Mouse (Mus musculus) forebrain, postnatal 0 days (tissue): ENCODE measurements around the gene Csad. TPM values are rescaled to one million over a fixed set of nuclear protein-coding genes. Genes with fewer than 3 reads are reported as not detected.

Experiments
- ATAC-seq: fragments of 200-750 bp; cut with Nextera tagmentation; 2 replicates; pipeline ENCODE4 v1.8.0; 2017; ENCODE audit warnings: mild to moderate bottlenecking, moderate library complexity
- DNase-seq: peaks from one replicate; pipeline ENCODE4 v3.0.0-alpha.2; 2015
- H3K27ac ChIP-seq: fragments of 300-500 bp; sonication (generic); 2 replicates; pipeline ENCODE4 v1.5.1; 2014; ENCODE audit warnings: low read depth, mild to moderate bottlenecking, antibody characterized with exemption, low read length, moderate library complexity, mixed read lengths
- H3K27me3 ChIP-seq: fragments of 300-500 bp; sonication (generic); 2 replicates; pipeline ENCODE4 v1.6.1; 2014; ENCODE audit warnings: mild to moderate bottlenecking, low read length, mixed read lengths; ENCODE audit not compliant: insufficient read depth
- H3K36me3 ChIP-seq: fragments of 300-500 bp; sonication (generic); 2 replicates; pipeline ENCODE4 v1.6.1; 2014; ENCODE audit warnings: mild to moderate bottlenecking, moderate library complexity; ENCODE audit not compliant: insufficient read depth
- H3K4me1 ChIP-seq: fragments of 300-500 bp; sonication (generic); 2 replicates; pipeline ENCODE4 v1.6.1; 2014; ENCODE audit warnings: antibody characterized with exemption; ENCODE audit not compliant: insufficient read depth
- H3K4me2 ChIP-seq: fragments of 300-500 bp; sonication (generic); 2 replicates; pipeline ENCODE4 v1.6.1; 2014; ENCODE audit warnings: low read depth, mild to moderate bottlenecking, moderate library complexity
- H3K4me3 ChIP-seq: fragments of 300-500 bp; sonication (generic); 2 replicates; pipeline ENCODE4 v1.5.1; 2014; ENCODE audit warnings: low read depth, low read length, mixed read lengths
- H3K9ac ChIP-seq: fragments of 300-500 bp; sonication (generic); 2 replicates; pipeline ENCODE4 v1.6.1; 2014; ENCODE audit warnings: mild to moderate bottlenecking
- H3K9me3 ChIP-seq: fragments of 300-500 bp; sonication (generic); 2 replicates; pipeline ENCODE4 v1.6.1; 2016; ENCODE audit warnings: low read length
- CTCF ChIP-seq: sonication (generic); IDR thresholded peaks from 2 replicates; pipeline ENCODE4 v1.5.1; 2016; ENCODE audit warnings: antibody characterized with exemption, control low read depth, low read depth
- WGBS: fragments of 180-500 bp; shearing (Covaris S2); extraction: QIAGEN DNeasy Blood & Tissue Kit; methylation state at CpG from one replicate; pipeline ENCODE4 v1.1.7; 2014; 5-methylcytosine and 5-hydroxymethylcytosine counted together
- polyA plus RNA-seq: library from polyadenylated mRNA; unstranded; fragments of >200 nt; fragmentation: Nextera tagmentation; extraction: Ambion mirVana; gene quantifications from 2 replicates; pipeline ENCODE4 v1.2.1, GENCODE M21; 2015
- total RNA-seq: library from RNA; depleted of rRNA; stranded (reverse); fragments of >200 nt; gene quantifications from 2 replicates; pipeline ENCODE4 v1.2.3, GENCODE M21; 2014

Gene Csad
- total and polyA plus RNA-seq, 2 experiments from 2014 or later, result 29.9 to 47.8 TPM

DNA sequence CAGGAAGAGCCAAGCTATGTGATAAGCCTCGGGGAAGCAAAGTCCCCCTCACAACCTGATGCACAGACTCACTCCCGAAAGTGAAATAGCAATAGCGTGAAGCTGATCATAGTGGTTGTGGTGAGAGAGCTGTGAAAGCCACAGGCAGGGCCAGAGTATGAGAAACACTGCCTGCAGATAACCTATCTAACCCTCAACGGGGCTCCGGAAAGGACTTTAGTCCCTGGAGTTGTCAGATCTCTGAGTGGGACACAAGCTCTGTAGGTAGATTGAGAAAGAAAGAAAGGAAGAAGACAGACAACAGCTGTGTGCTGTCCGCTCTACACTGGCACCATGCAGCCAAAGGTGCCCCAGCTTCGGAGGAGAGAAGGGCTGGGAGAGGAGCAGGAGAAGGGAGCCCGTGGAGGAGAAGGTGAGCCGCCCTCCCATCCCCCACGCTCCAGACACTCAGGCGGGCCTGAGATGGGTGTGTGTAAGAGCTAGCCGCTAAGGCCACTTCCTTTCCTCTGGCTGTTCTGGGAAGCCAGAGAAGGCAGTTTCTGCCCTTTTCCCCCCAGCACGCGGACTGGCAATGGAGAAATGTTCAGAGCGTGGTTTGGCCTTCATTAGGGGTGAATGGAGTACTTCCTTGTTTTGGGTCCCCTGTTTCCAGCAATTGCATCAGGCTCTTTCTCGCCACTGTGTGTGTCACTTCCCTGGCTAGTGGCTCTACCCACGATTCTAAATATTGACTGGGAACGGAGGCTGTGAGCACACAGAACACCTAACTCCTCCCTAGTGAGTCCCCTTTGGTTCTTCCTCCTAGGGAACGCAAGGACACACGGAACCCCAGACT is 54.0 kb downstream of the Csad start, which contains the start of gene Soat2:
TSS of gene Soat2 (plus strand) at position 226 of the 835 bp plus-strand sequence.
- Histone ChIP-seq H3K9me3 (no peaks in the 10 kb centered on the region), H3K27me3 (peaks cover under 1% of the 10 kb centered on the region; the same call in 1 of the 2 replicates), H3K27ac (no peak within 1 kb of the TSS), H3K36me3 (no peaks in the 10 kb centered on the region), H3K9ac (no peak within 1 kb of the TSS), H3K4me2 (no peak within 1 kb of the TSS), H3K4me3 (no peak within 1 kb of the TSS), H3K4me1 (no peaks in the 10 kb centered on the region)
- DNase-seq (no peak), ATAC-seq (no peak)
- TF ChIP-seq CTCF, result no peak
- 59% methylated on average over 20 of the region's 20 CpGs for WGBS

- 69% methylated on average over 4 of the region's 4 CpGs for WGBS
- TF ChIP-seq CTCF, result no peak
- H3K4me2 ChIP-seq, result no peak overlapping the region
- DNase-seq (no peak), ATAC-seq (no peak)
- H3K4me3 ChIP-seq, result no peak overlapping the region
- no peaks in the 10 kb centered on the region for H3K9me3 ChIP-seq
- no peaks in the 10 kb centered on the region for H3K36me3 ChIP-seq
- H3K4me1 ChIP-seq, result no peaks in the 10 kb centered on the region
- H3K27me3 ChIP-seq, result peaks cover 9% of the 10 kb centered on the region
- H3K9ac ChIP-seq, result no peak overlapping the region
- H3K27ac ChIP-seq, result no peak overlapping the region
Observed at GRCm38 (mm10) chr15:102149561-102149960, 55.0 kb downstream of the Csad start.

DNA sequence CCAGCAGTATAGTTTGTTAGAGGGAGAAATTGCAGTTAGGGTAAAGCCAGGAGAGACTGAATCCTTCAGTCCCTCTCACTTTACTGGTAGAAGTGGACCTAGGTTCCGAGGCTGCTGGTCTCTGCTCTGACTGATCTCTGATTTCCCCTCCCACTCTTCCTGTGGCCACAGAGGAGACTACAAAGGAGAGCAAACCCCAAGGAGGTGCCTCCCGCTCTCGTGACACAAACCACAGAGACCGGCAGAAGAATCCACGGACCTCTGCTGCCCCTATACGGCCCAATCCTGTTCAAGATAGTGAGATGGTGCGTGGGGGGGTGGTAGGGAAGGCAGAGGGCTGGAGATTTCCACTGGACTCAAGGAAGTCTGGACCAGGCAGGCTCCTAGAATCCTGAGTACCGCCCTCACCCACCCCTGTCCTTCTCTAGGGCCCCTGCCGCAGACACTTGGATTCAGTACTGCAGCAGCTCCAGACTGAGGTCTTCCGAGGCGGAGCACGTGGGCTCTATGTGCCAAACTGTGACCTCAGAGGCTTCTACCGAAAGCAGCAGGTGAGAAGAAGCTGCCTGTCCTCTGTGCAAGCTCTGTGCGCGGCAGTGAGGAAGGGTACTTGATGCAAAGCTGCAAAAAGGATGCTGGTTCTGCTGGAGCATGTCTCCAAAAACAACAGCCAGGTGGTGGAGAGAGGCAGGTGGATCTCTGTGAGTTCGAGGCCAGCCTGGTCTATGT is 56.7 kb downstream of the Csad start:
- Histone ChIP-seq H3K27ac (no peak overlapping the region), H3K4me2 (no peak overlapping the region), H3K9me3 (no peaks in the 10 kb centered on the region), H3K27me3 (peaks cover 14% of the 10 kb centered on the region), H3K4me3 (no peak overlapping the region), H3K36me3 (no peaks in the 10 kb centered on the region), H3K9ac (no peak overlapping the region), H3K4me1 (no peaks in the 10 kb centered on the region)
- TF ChIP-seq CTCF, result no peak
- ATAC-seq, result no peak
- 71% methylated on average over 16 of the region's 16 CpGs for WGBS
- DNase-seq, result no peak

DNA sequence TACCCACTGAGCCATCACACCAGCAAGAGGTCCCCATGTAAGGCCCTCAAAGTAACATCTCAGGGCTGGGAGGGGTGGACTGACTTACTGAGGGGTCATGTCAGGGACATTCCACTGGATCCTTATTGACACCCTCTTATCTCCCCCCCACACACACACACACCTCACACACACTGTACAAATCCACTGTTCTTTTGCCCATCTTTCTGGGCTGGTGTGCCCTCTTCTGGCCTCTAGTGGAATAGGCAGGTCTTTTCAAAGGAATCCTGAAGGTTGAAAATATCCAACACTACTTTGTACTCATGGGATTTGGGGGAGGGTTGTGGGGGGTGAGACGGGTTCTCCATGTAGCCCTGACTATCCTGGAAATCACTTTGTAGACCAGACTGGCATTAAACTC is 57.6 kb downstream of the Csad start:
- ATAC-seq, result peak; percentile 53; the same call in 1 of the 2 replicates
- no peaks in the 10 kb centered on the region for H3K36me3 ChIP-seq
- no peaks in the 10 kb centered on the region for H3K4me1 ChIP-seq
- DNase-seq, result peak; percentile 51
- no peak overlapping the region for H3K27ac ChIP-seq
- H3K4me2 ChIP-seq, result no peak overlapping the region
- no peak overlapping the region for H3K4me3 ChIP-seq
- H3K9ac ChIP-seq, result no peak overlapping the region
- H3K27me3 ChIP-seq, result peaks cover 14% of the 10 kb centered on the region
- no peaks in the 10 kb centered on the region for H3K9me3 ChIP-seq
- 3% methylated on average over 1 of the region's 1 CpGs for WGBS
- TF ChIP-seq CTCF, result peak; percentile 87

DNA sequence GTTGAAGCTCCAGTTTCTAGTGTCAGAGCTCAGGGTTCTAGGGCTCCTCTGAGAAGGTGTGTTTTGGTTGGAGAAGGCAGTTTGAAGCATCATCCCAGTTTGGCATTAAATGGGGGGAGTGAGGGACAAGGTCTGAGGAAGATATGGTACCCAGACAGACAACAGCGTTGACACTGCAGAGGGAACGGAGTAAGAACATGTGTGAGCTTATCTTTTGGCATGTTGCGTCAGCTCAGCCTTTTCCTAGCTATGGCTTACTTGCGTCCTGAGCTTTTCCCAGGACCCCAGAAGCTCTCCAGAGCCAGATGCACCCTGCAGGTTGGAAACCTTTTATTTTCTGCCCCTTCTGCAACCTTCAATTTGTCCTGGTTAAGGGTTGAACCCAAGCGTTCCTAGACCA is 58.4 kb downstream of the Csad start:
- Histone ChIP-seq H3K36me3 (no peaks in the 10 kb centered on the region), H3K9me3 (no peaks in the 10 kb centered on the region), H3K4me3 (no peak overlapping the region), H3K4me1 (no peaks in the 10 kb centered on the region), H3K27me3 (peaks cover 14% of the 10 kb centered on the region), H3K9ac (no peak overlapping the region), H3K27ac (no peak overlapping the region), H3K4me2 (no peak overlapping the region)
- ATAC-seq, result no peak
- no peak for DNase-seq
- no peak for TF ChIP-seq CTCF
- WGBS, result 90% methylated on average over 5 of the region's 5 CpGs

DNA sequence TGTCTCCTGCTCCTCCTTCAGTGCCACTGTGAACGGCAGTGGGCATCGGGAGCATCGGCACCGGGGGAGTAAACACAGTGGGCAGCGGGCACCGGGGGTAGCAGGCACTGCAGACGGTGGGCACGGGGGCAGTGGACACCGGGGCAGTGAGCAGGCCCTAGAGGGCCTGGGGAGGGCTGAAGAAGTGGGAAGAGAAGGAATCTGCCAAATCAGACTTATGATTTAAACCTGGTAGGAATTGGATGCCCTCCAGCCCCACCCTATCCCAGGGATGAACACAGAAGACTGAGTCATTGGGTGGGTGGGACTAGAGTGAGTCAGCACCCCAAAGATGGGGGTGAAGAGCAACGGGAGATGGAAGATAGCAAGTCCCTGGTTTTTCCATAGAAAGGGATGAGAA is 59.2 kb downstream of the Csad start:
- WGBS, result 91% methylated on average over 10 of the region's 10 CpGs
- Histone ChIP-seq H3K9ac (no peak overlapping the region), H3K4me1 (no peaks in the 10 kb centered on the region)

GRCm38 (mm10) chr15:102144726-102145125 is 59.8 kb downstream of the Csad start:
- Histone ChIP-seq H3K27me3 (peaks cover 14% of the 10 kb centered on the region), H3K4me2 (no peak overlapping the region), H3K4me1 (no peaks in the 10 kb centered on the region), H3K36me3 (no peaks in the 10 kb centered on the region), H3K4me3 (no peak overlapping the region), H3K27ac (no peak overlapping the region), H3K9me3 (no peaks in the 10 kb centered on the region), H3K9ac (no peak overlapping the region)
- ATAC-seq, result no peak
- DNase-seq, result no peak
- 9% methylated on average over 18 of the region's 19 CpGs for WGBS
- no peak for TF ChIP-seq CTCF

More for the DNA sequence above, 59.2 kb downstream of the Csad start:
- Histone ChIP-seq H3K27ac (no peak overlapping the region), H3K9me3 (no peaks in the 10 kb centered on the region), H3K4me3 (no peak overlapping the region), H3K36me3 (no peaks in the 10 kb centered on the region), H3K27me3 (peaks cover 14% of the 10 kb centered on the region), H3K4me2 (no peak overlapping the region)
- no peak for TF ChIP-seq CTCF
- ATAC-seq (no peak), DNase-seq (no peak)
